Mouse (Mus musculus) spleen, postnatal 4 days (tissue): ENCODE results near the gene Grifin.

Experiments
- DNase-seq, 2 experiments: peaks; one replicate each; pipeline ENCODE4 v3.0.0; 2022; ENCODE audit warnings: low spot score in 2 of 2

The Grifin gene

DNA sequence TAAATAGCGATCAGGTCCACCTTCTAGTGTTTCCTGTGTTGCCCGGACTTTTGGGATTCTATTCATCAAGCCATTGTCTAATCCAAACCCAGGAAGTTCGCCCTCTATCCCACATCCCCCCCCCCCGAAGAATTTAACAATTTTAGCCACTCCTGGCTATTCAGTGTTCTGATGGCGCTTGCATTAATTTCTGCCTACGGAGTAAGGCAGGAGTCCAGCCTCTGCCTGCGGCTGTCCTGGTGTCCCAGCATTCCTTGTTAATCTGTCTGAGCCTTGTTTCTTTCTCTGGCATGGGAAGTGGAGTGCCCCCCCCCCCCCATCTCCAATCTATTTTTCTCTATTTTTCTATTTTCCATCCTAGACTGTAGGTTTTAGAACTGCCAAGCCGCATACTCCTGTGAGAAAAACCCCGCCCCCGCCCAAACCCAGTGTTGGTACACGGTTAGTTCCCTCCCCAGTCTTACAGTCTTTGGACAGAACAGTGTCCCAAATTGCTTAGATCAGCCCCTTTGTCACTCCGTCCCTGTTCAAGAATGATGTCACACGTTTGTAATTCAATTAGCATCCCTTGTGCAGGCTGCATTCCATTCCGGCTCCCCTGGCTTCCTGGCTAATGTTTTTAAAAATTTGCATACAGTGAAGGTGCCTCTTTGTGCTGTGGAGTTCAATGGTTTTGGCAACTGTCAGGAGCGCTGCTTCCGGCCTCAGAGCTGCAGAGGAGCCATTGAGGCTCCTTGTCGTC, 15.4 kb downstream of the Grifin start:
- DNase-seq: no peak

DNA sequence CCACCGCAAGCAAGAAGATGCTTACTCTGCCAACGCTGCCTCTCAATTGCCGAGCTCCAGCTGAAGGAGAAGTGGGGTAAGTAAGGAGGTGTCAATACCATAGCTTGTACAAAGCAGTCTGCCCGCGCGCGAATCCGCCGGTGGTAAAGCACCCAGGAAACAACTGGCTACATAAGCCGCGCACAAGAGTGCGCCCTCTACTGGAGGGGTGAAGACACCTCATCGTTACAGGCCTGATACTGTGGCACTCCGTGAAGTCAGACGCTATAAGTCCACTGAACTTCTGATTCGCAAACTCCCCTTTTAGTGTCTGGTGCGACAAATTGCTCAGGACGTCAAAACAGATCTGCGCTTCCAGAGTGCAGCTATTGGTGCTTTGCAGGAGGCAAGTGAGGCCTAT, 18.5 kb downstream of the Grifin start:
- DNase-seq: no peak

DNA sequence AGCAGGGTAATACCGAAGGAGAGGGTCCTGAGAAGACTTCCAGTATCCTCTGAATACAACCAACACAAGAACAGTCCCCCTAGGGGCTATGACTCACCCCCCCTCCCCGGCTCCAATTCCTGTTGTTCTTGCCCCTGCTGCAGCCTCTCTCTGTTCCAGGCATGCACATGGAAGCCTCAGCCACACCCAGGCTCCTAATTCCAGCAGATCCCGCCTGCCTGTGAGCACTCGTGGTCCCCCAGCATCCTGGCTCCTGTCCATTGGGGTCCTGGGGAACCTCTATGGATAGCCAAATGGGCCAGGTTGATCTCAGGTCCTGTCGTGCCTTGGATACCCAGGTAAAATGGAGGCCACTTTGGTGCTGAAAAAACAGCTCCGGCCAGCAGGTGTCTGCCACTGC, 19.2 kb downstream of the Grifin start:
- DNase-seq: no peak

GRCm38 (mm10) chr5:140542811-140543575, 21.9 kb downstream of the Grifin start:
- no peak for DNase-seq

DNA sequence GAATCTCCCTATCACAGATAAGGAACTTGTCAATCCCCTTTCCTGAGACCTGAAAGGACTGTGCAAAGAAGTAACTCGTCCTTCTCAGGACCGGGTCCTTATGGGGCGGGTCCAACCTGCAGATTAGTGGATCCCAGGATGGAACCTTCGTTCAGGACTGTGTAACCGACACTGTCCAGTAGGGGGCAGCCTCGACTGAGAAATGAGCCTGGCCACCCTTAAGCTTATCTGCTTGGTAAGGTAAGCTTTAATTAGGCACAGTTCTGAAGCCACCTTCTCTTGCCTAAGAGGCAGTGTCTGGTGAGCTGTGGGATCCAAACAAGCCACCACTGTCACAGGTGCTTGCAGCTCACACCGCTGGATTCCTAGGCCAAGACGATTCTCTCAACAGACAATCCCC, 24.8 kb downstream of the Grifin start:
- peak; percentile 80 to 94 for DNase-seq

DNA sequence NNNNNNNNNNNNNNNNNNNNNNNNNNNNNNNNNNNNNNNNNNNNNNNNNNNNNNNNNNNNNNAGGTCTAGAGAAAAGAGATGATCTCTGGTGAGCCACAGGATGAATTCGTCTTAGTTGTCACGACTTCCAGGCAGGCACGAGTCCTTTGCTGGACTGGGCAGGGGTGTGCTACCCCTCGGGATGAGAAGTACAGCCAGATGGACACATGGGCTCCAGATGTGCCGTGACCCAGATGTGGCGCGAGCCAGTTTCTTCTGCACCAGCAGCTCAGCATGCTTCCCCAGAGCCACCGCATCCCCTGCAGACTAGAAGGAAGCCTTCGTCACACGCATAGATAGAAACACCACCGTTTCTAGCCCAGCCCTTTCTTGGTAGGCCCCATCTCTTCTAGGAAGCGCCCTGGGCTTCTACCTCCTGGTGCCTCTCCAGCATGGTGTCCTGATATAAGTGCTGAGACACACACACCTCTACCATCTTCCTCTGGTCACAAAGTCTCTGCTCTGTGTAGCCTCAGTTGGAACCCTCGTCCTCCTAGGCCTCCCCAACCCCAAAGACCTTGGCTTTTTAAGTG, 26.7 kb downstream of the Grifin start:
- no peak for DNase-seq

DNA sequence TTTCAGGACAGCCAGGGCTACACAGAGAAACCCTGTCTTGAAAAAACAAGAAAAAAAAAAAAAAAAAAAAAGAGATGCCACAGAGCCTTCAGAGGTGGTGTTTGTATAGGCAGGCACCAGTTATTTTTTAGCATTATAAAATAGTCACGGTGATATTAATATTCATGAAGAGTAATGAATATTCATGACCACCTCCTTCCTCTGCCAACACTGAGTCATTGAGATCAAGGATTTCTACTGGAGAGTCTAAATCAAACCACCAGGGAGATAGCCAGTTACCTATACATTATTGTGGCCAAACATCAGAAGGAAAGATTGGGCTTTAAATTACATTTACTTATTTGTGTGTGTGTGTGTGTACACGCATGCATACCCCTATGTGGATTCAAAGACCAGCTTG, 38.1 kb downstream of the Grifin start:
- DNase-seq: no peak

DNA sequence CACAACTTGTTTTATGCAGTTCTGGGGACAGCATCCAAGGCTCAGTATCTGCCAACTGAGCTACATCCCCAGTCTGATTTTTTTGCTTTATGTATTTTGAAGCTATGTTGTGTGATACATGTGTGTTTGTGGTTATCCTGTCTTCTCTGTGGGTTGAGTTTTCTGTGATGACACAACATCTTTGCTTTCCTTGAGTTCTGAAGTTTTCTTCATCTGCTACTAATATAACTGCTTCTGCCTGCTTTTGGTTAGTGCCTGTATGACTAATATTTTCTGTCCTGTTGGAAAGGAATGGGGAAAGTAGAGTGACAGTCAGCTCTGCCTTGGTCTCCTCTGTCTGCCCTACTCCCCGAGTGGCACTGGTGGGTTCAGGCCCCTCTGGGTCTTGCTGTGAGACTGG, 43.7 kb downstream of the Grifin start:
- DNase-seq: no peak

DNA sequence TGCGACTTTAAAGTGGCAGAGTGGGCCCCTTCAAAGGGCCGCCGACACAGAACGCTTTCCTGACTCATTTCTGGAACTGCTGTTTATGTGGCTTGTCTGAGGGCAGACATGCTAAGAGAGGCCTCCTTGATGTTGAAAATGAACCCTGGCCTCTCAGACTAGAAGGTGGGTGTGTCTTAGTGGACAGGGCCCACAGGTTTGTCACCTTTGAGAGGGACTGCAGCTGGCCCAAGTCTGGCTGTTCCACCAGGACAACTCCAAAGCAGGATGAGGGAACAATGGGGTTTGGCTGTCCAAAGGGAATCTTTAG, 47.0 kb downstream of the Grifin start:
- DNase-seq: no peak

GRCm38 (mm10) chr5:140517159-140517920, 47.5 kb downstream of the Grifin start:
- DNase-seq: no peak

- no peak for DNase-seq
These were observed 49.9 kb downstream of the Grifin start for GRCm38 (mm10) chr5:140514799-140515486.

GRCm38 (mm10) chr5:140513921-140514320, 51.0 kb downstream of the Grifin start:
- peak in 1 of 2 experiments; percentile 46 for DNase-seq
